Mouse (Mus musculus) MEL-GATA-1-ER (cell line): ENCODE measurements around the gene Lrrc63.

Experiments used
- DNase-seq: peaks from one replicate; pipeline ENCODE4 v3.0.0-alpha.2; 2012; ENCODE audit warnings: low read depth; ENCODE audit errors: extremely low read depth

Gene Lrrc63

GRCm38 (mm10) chr14:75138503-75138902, 7.8 kb upstream of the Lrrc63 start:
- peak; percentile 95 for DNase-seq

- peak; percentile 27 for DNase-seq
Measured at GRCm38 (mm10) chr14:75136119-75136966, 5.7 kb upstream of the Lrrc63 start.

- DNase-seq: no peak
Measured at GRCm38 (mm10) chr14:75131324-75131935, 749 bp upstream of the Lrrc63 start.

- no peak for DNase-seq
Measured at GRCm38 (mm10) chr14:75121658-75122057, 9.0 kb downstream of the Lrrc63 start.

GRCm38 (mm10) chr14:75102956-75103355, 27.7 kb downstream of the Lrrc63 start:
- DNase-seq: peak; percentile 9

GRCm38 (mm10) chr14:75077946-75078345, 52.7 kb downstream of the Lrrc63 start:
- peak; percentile 5 for DNase-seq

GRCm38 (mm10) chr14:75075299-75076180, 55.1 kb downstream of the Lrrc63 start:
- no peak for DNase-seq

GRCm38 (mm10) chr14:75071091-75071490, 59.6 kb downstream of the Lrrc63 start:
- no peak for DNase-seq

GRCm38 (mm10) chr14:75069356-75069979, 61.2 kb downstream of the Lrrc63 start:
- no peak for DNase-seq

GRCm38 (mm10) chr14:75068430-75069112, 62.1 kb downstream of the Lrrc63 start:
- no peak for DNase-seq

- DNase-seq: no peak
Measured at GRCm38 (mm10) chr14:75065211-75065610, 65.5 kb downstream of the Lrrc63 start.

GRCm38 (mm10) chr14:75064520-75064919, 66.2 kb downstream of the Lrrc63 start:
- DNase-seq: no peak

- no peak for DNase-seq
Measured at GRCm38 (mm10) chr14:75063936-75064335, 66.7 kb downstream of the Lrrc63 start.

- DNase-seq: peak; percentile 43
Measured at GRCm38 (mm10) chr14:75060562-75060961, 70.1 kb downstream of the Lrrc63 start.

GRCm38 (mm10) chr14:75056861-75057431, 73.7 kb downstream of the Lrrc63 start:
- peak; percentile 24 for DNase-seq

- DNase-seq: no peak
Measured at GRCm38 (mm10) chr14:75054455-75055343, 76.0 kb downstream of the Lrrc63 start.

GRCm38 (mm10) chr14:75052451-75052850, 78.2 kb downstream of the Lrrc63 start:
- no peak for DNase-seq

GRCm38 (mm10) chr14:75045184-75045583, 85.5 kb downstream of the Lrrc63 start:
- DNase-seq: no peak

- no peak for DNase-seq
Measured at GRCm38 (mm10) chr14:75035431-75035830, 95.2 kb downstream of the Lrrc63 start.
